Mouse (Mus musculus) heart, adult 10 weeks (tissue): ENCODE results near the gene Ugt2b36. TPM values are rescaled to one million over a fixed set of nuclear protein-coding genes. Genes with fewer than 3 reads are reported as not detected.

Source experiments
- polyA plus RNA-seq: library from polyadenylated mRNA; stranded (reverse); fragments of 350-450 nt; fragmentation: Illumina TruSeq; extraction: RNeasy Lipid Tissue Mini Kit (QIAGEN cat#74804); gene quantifications from one replicate; pipeline ENCODE4 v1.2.3, GENCODE M21; 2014; ENCODE audit warnings: low read depth, low replicate concordance

The Ugt2b36 gene
- 0.68 TPM for polyA plus RNA-seq

DNA sequence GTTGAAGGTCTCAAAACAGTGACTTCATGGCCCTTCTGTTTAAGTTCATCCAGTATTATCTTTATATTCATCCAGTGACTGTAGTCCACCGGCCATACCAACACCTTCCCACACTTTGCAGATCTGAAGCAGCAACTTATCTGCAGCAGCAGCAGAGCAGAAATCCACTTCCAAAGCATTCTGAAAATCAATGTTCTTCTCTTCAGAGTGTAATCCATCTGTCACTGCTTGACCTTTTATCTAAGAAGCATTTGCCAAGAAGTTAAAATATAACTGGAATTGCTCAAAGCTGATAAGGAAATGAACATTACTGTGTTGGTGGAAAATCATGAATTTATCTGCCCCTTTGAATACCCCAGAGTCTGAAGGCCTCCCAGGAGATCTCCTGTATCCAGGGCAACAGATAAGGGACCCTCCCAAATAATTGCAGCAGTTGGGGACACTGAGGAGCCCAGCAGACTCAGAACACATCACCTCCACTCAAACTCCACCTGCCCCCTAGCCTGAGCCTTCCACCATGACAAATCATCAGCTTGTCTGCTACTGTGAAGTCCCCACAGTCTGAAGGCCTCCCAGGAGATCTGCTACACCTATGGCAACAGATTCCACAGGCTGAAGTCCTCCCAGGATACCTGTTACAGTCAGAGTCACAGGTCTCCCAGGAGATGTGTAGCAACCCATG lies at the start of gene Ugt2b36:
TSS of gene Ugt2b36 (minus strand) at position 210 of the 682 bp plus-strand sequence.

GRCm38 (mm10) chr5:87140196-87140595 lies 47.8 kb upstream of the Ugt2b36 start, which contains the start of gene Ugt2b5:
Ugt2b5 (minus strand) TSS chr5:87140318.

Other genes starting within 250 kb of the Ugt2b36 start
- 0.55 TPM for gene Ugt2b34, start 185.6 kb downstream of the Ugt2b36 start, polyA plus RNA-seq
- gene Ugt2b1, start 166.0 kb downstream of the Ugt2b36 start, polyA plus RNA-seq = 0.50 TPM
- gene Ugt2b35, start 91.7 kb downstream of the Ugt2b36 start, polyA plus RNA-seq = not detected
- gene Ugt2b5, start 47.8 kb upstream of the Ugt2b36 start, polyA plus RNA-seq = 0.39 TPM
- not detected for gene Ugt2b37, start 162.2 kb upstream of the Ugt2b36 start, polyA plus RNA-seq
- gene Ugt2a3, start 244.6 kb upstream of the Ugt2b36 start, polyA plus RNA-seq = 0.34 TPM